Mouse (Mus musculus) erythroblast, embryonic 14.5 days (primary cell): ENCODE measurements around the gene Gm12248. TPM values are rescaled to one million over a fixed set of nuclear protein-coding genes. Genes with fewer than 3 reads are reported as not detected.
"Not testable (repeated sequence)": the region's sequence is repeated elsewhere in the genome, so short reads cannot be mapped to it uniquely, and the experiment has no call there.

Experiments
- H3K27me3 ChIP-seq: 2 replicates; pipeline ENCODE4 v1.6.1; 2012; ENCODE audit warnings: inconsistent platforms; ENCODE audit not compliant: control insufficient read depth
- H3K36me3 ChIP-seq: 2 replicates; pipeline ENCODE4 v1.6.1; 2012; ENCODE audit warnings: mild to moderate bottlenecking, inconsistent platforms; ENCODE audit not compliant: control insufficient read depth
- H3K4me1 ChIP-seq: 2 replicates; pipeline ENCODE4 v1.6.1; 2012; ENCODE audit warnings: inconsistent platforms; ENCODE audit not compliant: control insufficient read depth
- H3K4me3 ChIP-seq: replicated peaks from 2 replicates; pipeline ENCODE3; 2012; ENCODE audit warnings: moderate library complexity, mild to moderate bottlenecking, inconsistent platforms
- H3K9me3 ChIP-seq: 2 replicates; pipeline ENCODE4 v1.6.1; 2012; ENCODE audit warnings: low read length, inconsistent platforms, mixed read lengths; ENCODE audit not compliant: control insufficient read depth
- GATA1 ChIP-seq: IDR thresholded peaks from 2 replicates; pipeline ENCODE4 v1.6.1; 2012; ENCODE audit warnings: low read length, inconsistent platforms, mixed read lengths
- TAL1 ChIP-seq: IDR thresholded peaks from 3 replicates; pipeline ENCODE4 v1.6.1; 2012; ENCODE audit warnings: low read length, inconsistent platforms, mixed read lengths
- polyA plus RNA-seq: library from polyadenylated mRNA; stranded (reverse); fragments of >175 nt; gene quantifications from 2 replicates; pipeline ENCODE4 v1.2.3, GENCODE M21; 2012

Gm12248 gene
- polyA plus RNA-seq, 1 experiment, result not detected

DNA sequence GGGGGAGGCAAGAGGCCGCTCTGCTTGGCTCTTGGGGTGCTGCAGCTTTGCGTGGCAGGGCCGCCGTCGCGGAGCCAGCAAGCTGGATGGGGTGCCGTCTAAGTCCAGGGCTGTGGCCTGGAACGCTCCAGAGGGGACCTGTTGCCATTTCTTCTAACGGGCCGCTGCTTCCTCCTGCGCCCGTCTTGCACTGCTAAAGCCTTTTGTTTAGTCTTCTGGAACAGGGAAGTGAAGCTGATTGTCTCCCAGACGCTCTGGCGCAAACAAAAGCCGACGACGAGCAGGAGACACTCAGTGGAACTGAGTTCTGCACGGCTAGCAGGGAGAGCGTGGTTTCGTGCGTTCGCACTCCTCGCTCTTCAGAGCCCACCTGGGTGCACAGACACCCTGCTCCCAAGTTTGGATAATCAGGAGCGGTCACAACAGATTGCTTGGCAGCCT, 11.4 kb upstream of the Gm12248 start:
- Histone ChIP-seq H3K27me3 (no peaks in the 10 kb centered on the region), H3K36me3 (peaks cover 14% of the 10 kb centered on the region), H3K4me1 (peaks cover 55% of the 10 kb centered on the region), H3K4me3 (peak overlapping the region; percentile 79), H3K9me3 (no peaks in the 10 kb centered on the region)
- TF ChIP-seq GATA1 (no peak), TAL1 (no peak)

DNA sequence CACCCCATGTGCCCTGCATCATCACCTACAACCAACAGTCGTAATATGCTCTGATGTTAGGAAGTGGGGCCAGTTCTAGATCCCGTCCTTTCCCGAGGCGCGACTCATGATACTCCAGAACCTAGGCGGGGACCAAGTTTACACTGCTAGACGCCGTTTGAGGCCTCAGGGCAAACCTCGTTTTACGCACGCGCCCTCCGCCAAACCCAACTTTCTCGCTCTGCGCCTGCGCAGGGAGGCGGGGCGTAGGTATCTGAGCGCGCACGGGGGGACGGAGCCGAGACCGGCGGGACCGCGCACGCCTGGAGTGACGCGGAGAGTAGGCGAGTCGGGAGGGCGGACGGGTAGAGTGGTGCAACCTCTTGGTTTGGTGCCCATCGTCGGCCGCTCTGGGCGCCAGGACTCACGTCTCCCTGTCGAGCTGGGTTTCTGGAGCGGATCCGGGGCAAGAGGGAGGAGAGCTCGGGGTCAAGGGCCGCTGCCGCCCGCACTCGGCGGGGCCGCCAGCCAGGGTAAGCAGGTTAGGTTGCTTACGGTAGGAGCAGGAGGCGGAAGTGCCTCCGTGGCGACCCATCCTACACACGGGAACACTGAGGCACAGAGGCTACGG, 10.9 kb upstream of the Gm12248 start, which contains the start of gene Cnot8:
Cnot8 (plus strand) TSS at position 457 of the 610 bp plus-strand sequence.
- H3K4me3 ChIP-seq, result peak within 1 kb of the TSS; percentile 79
- peaks cover 10% of the 10 kb centered on the region for H3K36me3 ChIP-seq
- TF ChIP-seq TAL1, result no peak
- TF ChIP-seq GATA1, result no peak
- H3K4me1 ChIP-seq, result peaks cover 53% of the 10 kb centered on the region
- H3K27me3 ChIP-seq, result no peaks in the 10 kb centered on the region
- H3K9me3 ChIP-seq, result no peaks in the 10 kb centered on the region

GRCm38 (mm10) chr11:58103344-58103653, 10.4 kb upstream of the Gm12248 start:
- peaks cover 2% of the 10 kb centered on the region for H3K27me3 ChIP-seq
- H3K36me3 ChIP-seq, result peaks cover 6% of the 10 kb centered on the region
- H3K9me3 ChIP-seq, result no peaks in the 10 kb centered on the region
- H3K4me3 ChIP-seq, result peak overlapping the region; percentile 79
- TF ChIP-seq GATA1 (no peak), TAL1 (no peak)
- peaks cover 48% of the 10 kb centered on the region for H3K4me1 ChIP-seq

- TF ChIP-seq TAL1 (no peak), GATA1 (no peak)
- peak overlapping the region; percentile 79 for H3K4me3 ChIP-seq
- no peaks in the 10 kb centered on the region for H3K9me3 ChIP-seq
- peaks cover 43% of the 10 kb centered on the region for H3K4me1 ChIP-seq
- peaks cover 8% of the 10 kb centered on the region for H3K27me3 ChIP-seq
- H3K36me3 ChIP-seq, result peaks cover under 1% of the 10 kb centered on the region
Observed at GRCm38 (mm10) chr11:58102581-58103343, 9.8 kb upstream of the Gm12248 start.

- Histone ChIP-seq H3K27me3 (peaks cover 14% of the 10 kb centered on the region), H3K9me3 (no peaks in the 10 kb centered on the region), H3K4me1 (peaks cover 41% of the 10 kb centered on the region), H3K36me3 (no peaks in the 10 kb centered on the region; the same call in 1 of the 2 replicates), H3K4me3 (no peak overlapping the region)
- TF ChIP-seq GATA1 (no peak), TAL1 (no peak)
Observed at GRCm38 (mm10) chr11:58102146-58102545, 9.2 kb upstream of the Gm12248 start.

GRCm38 (mm10) chr11:58101194-58101720, 8.3 kb upstream of the Gm12248 start:
- Histone ChIP-seq H3K36me3 (no peaks in the 10 kb centered on the region), H3K4me1 (peaks cover 38% of the 10 kb centered on the region), H3K27me3 (peaks cover 22% of the 10 kb centered on the region), H3K9me3 (no peaks in the 10 kb centered on the region), H3K4me3 (no peak overlapping the region)
- TF ChIP-seq GATA1 (no peak), TAL1 (no peak)

DNA sequence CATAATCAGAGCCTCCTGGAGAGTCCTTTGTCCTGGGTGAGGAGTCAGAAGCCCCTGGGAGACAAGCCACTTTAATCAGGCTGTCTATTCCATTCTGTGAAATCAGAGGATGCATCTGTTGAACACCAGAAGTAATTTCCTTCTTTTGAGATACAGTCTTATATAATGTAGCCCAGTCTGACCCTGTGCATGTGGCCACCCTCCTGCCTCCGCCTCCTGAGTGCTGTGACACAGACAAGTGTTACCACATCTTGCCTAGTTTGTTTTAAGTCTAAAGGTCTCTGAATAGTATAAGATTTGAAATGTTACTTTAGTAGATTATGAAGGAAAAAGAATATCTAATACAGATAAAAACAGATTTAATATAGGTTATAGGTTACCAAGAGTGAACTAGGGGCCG, 7.1 kb upstream of the Gm12248 start:
- Histone ChIP-seq H3K4me1 (peaks cover 27% of the 10 kb centered on the region), H3K4me3 (no peak overlapping the region), H3K36me3 (no peaks in the 10 kb centered on the region), H3K27me3 (peaks cover 29% of the 10 kb centered on the region), H3K9me3 (no peaks in the 10 kb centered on the region)
- TF ChIP-seq GATA1, result no peak
- no peak for TF ChIP-seq TAL1

DNA sequence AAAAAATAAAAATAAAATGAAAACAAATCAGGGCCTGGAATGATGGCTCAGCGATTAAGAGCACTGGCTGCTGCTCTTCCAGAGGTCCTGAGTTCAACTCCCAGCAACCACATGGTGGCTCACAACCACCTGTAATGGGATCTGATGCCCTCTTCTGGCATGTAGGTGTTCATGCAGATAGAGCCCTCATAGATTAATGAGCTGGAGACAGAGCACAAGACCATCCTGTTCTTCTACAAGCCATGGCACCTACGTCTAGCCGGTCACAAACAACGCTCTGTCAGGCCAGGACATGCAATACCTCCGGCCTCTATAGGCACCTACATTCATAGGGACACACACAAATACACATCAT, 5.4 kb upstream of the Gm12248 start:
- not testable (repeated sequence) for H3K36me3 ChIP-seq, H3K9me3 ChIP-seq, H3K4me3 ChIP-seq
- Histone ChIP-seq H3K4me1 (peaks cover 19% of the 10 kb centered on the region), H3K27me3 (peaks cover 29% of the 10 kb centered on the region)

DNA sequence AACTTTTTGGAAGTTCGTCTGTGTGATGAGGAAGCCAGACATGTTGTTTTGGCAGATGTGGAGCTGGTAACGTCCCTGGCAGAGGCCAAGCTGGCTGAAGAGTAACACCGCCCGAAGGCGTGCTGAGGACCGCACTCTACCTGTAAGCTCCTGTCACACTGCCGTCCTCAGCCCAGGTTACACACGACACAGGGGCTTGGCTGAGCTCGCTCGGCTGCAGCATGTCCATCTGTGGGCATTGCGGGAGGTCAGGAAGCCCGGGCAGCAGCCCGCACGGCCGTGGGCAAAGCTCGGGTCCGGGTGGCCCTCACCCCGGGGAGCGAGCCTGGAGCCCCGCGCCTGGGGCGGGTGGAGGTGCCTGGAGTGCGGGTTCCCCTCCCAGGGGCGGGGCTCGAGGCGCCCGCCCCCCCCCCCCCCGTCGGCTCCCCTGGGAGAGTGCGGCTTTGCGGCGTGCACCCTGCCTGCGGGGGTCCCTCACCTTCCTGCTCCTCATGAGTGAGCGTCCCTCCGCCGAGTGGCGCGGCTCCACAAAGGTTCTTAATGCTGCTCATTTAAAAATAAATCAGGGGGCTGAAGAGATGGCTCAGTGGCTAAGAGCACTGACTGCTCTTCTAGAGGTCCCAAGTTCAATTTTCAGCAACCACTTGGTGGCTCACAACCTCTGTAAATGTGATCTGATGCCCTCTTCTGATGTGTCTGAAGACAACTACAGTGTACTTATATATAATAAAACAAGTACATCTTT, 4.9 kb upstream of the Gm12248 start:
- H3K4me1 ChIP-seq, result peaks cover 17% of the 10 kb centered on the region
- H3K9me3 ChIP-seq, result no peaks in the 10 kb centered on the region
- H3K4me3 ChIP-seq, result peak overlapping the region; percentile 17
- H3K36me3 ChIP-seq, result no peaks in the 10 kb centered on the region
- TF ChIP-seq GATA1, result no peak
- no peak for TF ChIP-seq TAL1
- peaks cover 29% of the 10 kb centered on the region for H3K27me3 ChIP-seq
